Mouse (Mus musculus) kidney, embryonic 14.5 days (tissue): ENCODE data around the gene Gm28539. TPM values are rescaled to one million over a fixed set of nuclear protein-coding genes. Genes with fewer than 3 reads are reported as not detected.

Experiments used
- polyA plus RNA-seq: library from polyadenylated mRNA; unstranded; fragments of >200 nt; fragmentation: Nextera tagmentation; extraction: Ambion mirVana; gene quantifications from 2 replicates; pipeline ENCODE4 v1.2.1, GENCODE M21; 2014

Gm28539 gene
- polyA plus RNA-seq, 1 experiment from 2014 or later: not detected

Other genes starting within 250 kb of the Gm28539 start
- gene Tbx1, start 245.9 kb upstream of the Gm28539 start, polyA plus RNA-seq: 0.61 and 0.63 TPM in 2 replicates
- gene Gp1bb, start 214.2 kb upstream of the Gm28539 start, polyA plus RNA-seq: 1.1 and 1.6 TPM in 2 replicates
- 1.2 and 1.7 TPM in 2 replicates for gene Gm49601, start 210.2 kb upstream of the Gm28539 start, polyA plus RNA-seq
- 12.2 and 14.2 TPM in 2 replicates for gene Sept5, start 206.6 kb upstream of the Gm28539 start, polyA plus RNA-seq
- gene Cldn5, start 59.7 kb upstream of the Gm28539 start, polyA plus RNA-seq: 64.0 and 87.0 TPM in 2 replicates
- 65.7 and 83.8 TPM in 2 replicates for gene Ufd1, start 24.8 kb upstream of the Gm28539 start, polyA plus RNA-seq
- gene Cdc45, start 24.6 kb upstream of the Gm28539 start, polyA plus RNA-seq: 62.7 and 63.0 TPM in 2 replicates
- gene 2510002D24Rik, start within 50 bp of the Gm28539 start, polyA plus RNA-seq: 36.2 and 40.1 TPM in 2 replicates
- 97.3 and 99.0 TPM in 2 replicates for gene Mrpl40, start 40.3 kb downstream of the Gm28539 start, polyA plus RNA-seq
- 14.6 and 20.8 TPM in 2 replicates for gene Hira, start 40.5 kb downstream of the Gm28539 start, polyA plus RNA-seq